Mouse (Mus musculus): ENCODE measurements around the gene Cntn4.

- no peak for TF ChIP-seq POLR2A (IDR thresholded peaks at IDR 0.05; ENCODE audit: borderline replicate concordance, control insufficient read depth, low read depth, low read length)
- no peak for TF ChIP-seq CTCF (IDR thresholded peaks at IDR 0.05; ENCODE audit: control insufficient read depth, insufficient read depth, low read length)
Observed at GRCm38 (mm10) chr6:106328987-106329386, 651.5 kb downstream of the Cntn4 start.

Data from bone marrow, adult 2 months (tissue).